Mouse (Mus musculus) lung, postnatal 0 days (tissue): ENCODE results near the gene Haus6.

Source experiments
- CTCF ChIP-seq: IDR thresholded peaks from 2 replicates; pipeline ENCODE4 v1.5.1; 2016; ENCODE audit warnings: antibody characterized with exemption, mild to moderate bottlenecking
- EP300 ChIP-seq: IDR thresholded peaks from 2 replicates; pipeline ENCODE4 v1.6.1; 2016; ENCODE audit warnings: antibody characterized with exemption, mild to moderate bottlenecking, control low read depth

DNA sequence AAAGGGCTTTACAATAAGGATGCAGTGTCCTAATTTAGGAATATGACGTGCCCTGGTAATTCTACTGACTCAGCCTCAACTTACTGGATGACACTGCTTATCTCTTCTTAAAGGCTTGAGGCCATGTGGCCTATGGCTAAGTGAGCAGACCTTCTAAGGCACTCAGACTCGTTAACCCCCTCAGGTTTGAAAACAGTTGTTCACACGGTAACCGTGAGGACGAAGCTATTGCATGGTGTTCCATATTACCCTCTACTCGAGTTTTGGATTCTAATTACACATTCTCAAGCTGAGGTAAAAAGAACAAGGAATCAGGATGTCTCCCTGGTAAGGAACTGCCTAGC is 36.9 kb downstream of the Haus6 start:
- no peak for TF ChIP-seq CTCF
- TF ChIP-seq EP300 = no peak
